In the genomic region with DNA sequence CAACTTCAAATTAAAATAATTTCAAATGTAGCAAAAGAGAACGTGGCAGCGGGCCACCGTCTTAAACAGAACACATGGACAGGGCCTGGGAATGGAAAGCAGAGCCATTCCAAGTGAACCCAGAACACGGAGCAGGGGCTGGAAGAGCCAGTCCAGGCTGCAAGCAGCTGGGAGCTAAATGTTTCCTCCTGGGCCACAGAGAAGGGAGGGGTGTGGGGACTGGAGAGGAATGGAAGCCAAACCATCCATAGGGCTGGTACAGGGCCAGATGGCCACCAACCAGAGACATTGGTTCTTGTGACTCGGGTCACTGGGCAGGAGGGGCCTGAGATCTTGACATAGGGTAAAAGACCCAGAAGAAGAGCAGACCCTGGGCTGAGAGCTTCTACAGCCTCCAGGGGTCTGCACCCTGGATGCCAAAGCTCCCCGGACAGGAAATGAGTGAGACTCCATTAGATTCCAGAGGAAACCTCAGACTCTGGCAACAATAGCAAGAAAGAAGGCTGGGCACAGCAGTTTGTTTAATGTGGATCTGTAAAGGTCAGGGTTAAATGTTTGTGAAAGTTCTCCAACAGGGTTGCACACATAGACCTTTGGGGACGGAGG, we compare ENCODE assay signal across 7 mouse cellular contexts.
DNase-seq lines count a peak whose midpoint lies in the region; ATAC-seq lines count a peak whose summit lies in the region.

No protein-coding gene starts in this region.

- peaks cover 14% of the 10 kb centered on the region for H3K4me1 ChIP-seq in hindbrain, embryonic 12.5 days

- peak overlapping the region; percentile 68 for H3K27ac ChIP-seq in hindbrain, embryonic 12.5 days

- H3K4me2 ChIP-seq in hindbrain, embryonic 12.5 days (replicated peaks), result no peak overlapping the region

- no peaks in the 10 kb centered on the region for H3K9me3 ChIP-seq in hindbrain, embryonic 12.5 days (replicated peaks)

- 35% methylated on average over 7 of the region's 7 CpGs for WGBS in hindbrain, embryonic 12.5 days

- no peak overlapping the region for H3K4me3 ChIP-seq in hindbrain, embryonic 12.5 days

- no peaks in the 10 kb centered on the region; the same call in 1 of the 2 replicates for H3K27me3 ChIP-seq in hindbrain, embryonic 12.5 days

- peak; percentile 70 for DNase-seq in adrenal gland, postnatal 14 days
- peak; percentile 23 for DNase-seq in cerebellum, adult 9-11 months
- DNase-seq in gastrocnemius, adult 18-20 months (ENCODE audit: low spot score), result peak; percentile 69
- peak; percentile 37 for DNase-seq in layer of hippocampus, adult 9-11 months
- peak; percentile 80 to 92 for DNase-seq in lung, postnatal 4 days
- DNase-seq in urinary bladder, postnatal 36 days (ENCODE audit: low spot score in 2 of 2), result peak; percentile 15 to 63

- ATAC-seq in hindbrain, embryonic 12.5 days (ENCODE audit: low FRiP score), result peak; percentile 79

- H3K9ac ChIP-seq in hindbrain, embryonic 12.5 days, result no peak overlapping the region

- no peaks in the 10 kb centered on the region for H3K36me3 ChIP-seq in hindbrain, embryonic 12.5 days

Comparison
In these comparisons a context has a peak if more than half of its experiments do, and no peak if none do; other contexts are left out.
1. DNase-seq: peak in every context shown above with its lines; median percentile 86 in lung, postnatal 4 days; 70 in adrenal gland, postnatal 14 days; 69 in gastrocnemius, adult 18-20 months; 39 in urinary bladder, postnatal 36 days; 37 in layer of hippocampus, adult 9-11 months; 23 in cerebellum, adult 9-11 months.